Mouse (Mus musculus) 416B (cell line): ENCODE data around the gene Eno2.

Experiments
- DNase-seq: peaks from one replicate; pipeline ENCODE4 v3.0.0; 2011; ENCODE audit warnings: low read depth

The Eno2 gene

DNA sequence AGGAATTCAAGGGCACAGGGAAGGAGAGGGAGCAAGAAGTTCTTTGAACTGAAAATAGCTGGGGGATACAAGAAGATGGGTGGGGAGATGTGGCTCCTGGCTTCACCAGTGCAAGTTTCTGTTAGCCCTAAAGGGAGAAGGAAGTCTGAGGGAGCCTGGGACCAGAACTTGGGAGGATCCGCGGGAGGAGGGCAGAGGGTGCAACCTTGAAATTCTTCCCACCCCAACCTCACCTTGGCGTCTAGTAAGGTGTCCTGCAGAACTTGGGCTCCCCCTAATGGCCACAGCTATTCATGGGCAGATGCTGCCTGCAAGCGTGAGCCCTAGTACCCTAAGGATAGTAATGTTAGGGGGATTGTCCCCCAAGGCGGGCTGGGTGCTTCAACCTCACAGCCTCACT is 10.2 kb downstream of the Eno2 start:
- DNase-seq = peak; percentile 97

- DNase-seq = no peak
These were observed 10.6 kb downstream of the Eno2 start for GRCm38 (mm10) chr6:124758849-124759232.

- DNase-seq = peak; percentile 56
These were observed 11.3 kb downstream of the Eno2 start for GRCm38 (mm10) chr6:124757909-124758848.

DNA sequence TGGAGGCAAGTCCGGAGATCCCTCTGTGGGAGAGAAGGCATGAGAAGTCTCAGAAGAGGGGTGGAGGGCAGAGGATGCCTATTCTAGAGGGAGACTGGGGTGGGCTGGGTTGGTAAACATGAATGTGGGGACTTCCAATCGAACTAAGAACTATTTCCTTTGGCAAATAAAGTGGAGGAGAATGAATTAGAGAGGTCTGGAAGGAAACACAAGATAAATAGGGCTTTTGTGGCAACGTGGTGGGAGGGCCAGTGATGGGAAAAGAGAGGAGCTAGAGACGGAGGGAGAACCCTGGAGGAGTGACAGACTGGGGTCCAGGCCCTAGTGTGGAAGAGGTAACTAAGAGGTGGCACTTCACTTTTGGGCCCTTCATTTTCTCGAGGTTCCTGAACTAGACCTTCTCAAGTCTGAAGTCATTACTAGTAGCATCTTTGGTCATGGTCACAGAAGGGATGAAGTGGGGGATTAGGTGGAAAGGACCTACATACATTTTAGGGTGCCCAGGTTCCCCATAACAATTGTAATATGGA is 12.1 kb downstream of the Eno2 start:
- peak; percentile 36 for DNase-seq

DNA sequence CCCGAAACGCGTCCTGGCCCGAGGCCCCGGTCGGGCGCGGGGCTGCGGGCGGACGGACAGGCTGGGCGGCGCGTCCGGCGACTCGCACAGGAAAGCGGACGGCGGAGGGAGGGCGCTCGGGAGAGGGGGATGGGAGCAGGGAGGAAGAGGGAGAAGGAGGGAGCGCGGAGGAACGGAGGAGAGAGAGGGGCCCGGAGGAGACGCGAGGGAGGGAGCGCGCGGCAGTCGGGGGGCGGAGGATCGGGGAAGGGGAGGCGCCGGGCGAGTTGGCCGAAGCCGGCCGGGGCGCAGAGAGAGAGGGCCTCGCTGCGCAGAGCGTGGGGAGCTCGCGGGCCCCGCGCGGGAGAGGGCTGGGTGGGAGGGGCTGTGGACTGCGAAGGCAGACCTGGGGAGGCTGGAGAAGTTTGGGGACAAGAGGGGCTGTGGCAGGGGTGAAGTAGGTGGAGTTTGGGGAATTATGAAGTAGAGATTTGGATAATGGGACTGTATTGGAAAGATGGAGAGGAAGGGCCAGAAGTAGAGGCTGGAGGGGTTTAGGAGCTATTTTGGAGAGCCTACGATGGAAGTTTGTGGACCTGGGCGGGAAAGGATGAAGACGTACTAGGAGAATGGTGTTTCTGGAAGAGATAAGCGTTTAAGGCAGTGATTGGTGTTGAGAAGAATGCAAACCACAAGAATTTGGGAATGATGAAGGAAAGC is 12.7 kb downstream of the Eno2 start:
- DNase-seq = peak; percentile 72

DNA sequence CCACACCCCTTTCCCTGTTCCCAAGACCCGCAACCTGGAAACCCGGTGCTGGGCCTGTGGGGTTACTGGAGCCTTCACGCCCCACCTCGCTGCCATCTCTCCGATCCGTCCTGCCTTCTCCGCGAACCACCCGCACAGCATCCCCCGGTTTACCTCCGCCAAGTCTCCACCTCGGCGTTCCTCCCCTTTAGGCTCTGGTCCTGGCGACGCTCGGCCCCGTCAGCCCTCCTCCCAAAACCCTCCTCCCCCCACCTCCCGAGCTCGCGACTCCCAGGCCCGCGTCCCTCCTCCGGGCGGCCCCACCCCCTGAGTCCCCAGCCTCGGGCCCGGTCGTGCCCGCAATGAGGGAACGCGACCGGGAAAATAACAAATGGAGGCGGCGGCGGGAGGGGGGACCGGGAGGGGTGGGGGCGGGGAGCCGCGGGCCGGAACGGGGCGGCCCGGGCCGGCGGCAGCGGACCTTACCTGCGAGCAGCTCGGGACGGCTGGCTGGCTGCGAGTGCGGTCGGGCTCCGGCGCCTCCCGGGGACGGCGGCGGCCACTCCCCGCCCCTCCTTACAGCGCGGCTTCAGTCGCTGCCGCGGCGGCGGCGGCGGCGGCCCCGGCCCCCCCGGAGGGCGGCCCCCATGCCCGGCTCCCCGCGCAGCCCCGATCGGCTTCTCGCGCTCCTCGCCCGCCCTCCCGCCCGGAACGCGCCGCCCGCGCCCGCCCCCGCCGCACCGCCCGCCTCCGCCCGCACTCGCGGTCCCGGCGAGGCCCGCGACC is 13.5 kb downstream of the Eno2 start, which contains the start of the genes Gm45234 and Atn1:
Gene Gm45234 (minus strand): TSS at position 191 of the 765 bp plus-strand sequence.
Gene Atn1 (minus strand): TSS at position 694 of the 765 bp plus-strand sequence.
- peak; percentile 66 for DNase-seq

GRCm38 (mm10) chr6:124755306-124755705 is 14.2 kb downstream of the Eno2 start:
- no peak for DNase-seq

GRCm38 (mm10) chr6:124753861-124754260 is 15.6 kb downstream of the Eno2 start:
- peak; percentile 21 for DNase-seq

GRCm38 (mm10) chr6:124750405-124750804 is 19.1 kb downstream of the Eno2 start:
- DNase-seq = no peak

GRCm38 (mm10) chr6:124746654-124747632 is 22.5 kb downstream of the Eno2 start:
- no peak for DNase-seq

DNA sequence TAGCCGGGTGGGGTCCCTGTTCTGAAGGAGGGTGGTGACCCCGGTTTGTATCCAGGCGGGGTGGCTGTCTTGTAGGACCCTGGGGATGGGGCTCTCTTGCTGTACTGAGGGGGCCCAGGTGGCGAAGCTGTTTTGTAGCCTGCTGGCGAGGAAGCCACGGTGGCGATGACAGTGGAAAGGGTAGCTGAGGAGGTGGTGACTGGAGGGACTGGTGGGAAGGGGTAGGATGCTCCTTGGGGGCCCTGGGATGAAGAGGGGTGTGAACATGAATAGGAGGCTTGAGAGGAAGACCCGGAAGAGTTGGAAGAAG is 23.2 kb downstream of the Eno2 start:
- DNase-seq = no peak

GRCm38 (mm10) chr6:124745490-124746295 is 23.8 kb downstream of the Eno2 start:
- peak; percentile 95 for DNase-seq

DNA sequence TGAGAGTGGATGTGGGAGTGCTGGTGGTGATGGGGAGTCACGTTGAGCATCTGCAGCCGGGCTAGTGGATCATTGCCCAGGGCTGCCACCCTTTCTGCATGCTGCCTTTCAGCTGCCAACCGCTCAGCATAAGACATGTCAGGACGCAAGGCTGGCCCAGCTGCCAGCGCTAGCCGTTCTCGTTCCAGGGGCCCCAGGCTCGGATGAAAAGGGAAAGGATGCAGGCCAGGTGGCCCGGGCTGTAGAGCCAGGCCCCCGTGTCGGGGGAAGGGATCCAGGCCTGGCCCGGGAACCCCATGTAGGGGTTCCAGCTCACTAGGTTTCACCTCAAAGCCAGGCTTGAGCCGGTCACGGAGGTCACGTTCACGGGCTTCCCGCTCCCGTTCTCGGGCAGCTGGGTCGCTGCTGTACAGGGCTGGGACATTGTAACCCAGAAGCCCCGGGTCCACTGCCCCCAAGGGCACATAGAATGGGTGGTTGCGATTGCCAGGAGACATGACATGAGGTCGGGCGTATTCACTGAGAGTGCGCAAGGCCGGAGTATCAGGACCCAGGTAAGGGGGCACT is 24.6 kb downstream of the Eno2 start:
- DNase-seq = no peak

GRCm38 (mm10) chr6:124743647-124744046 is 25.8 kb downstream of the Eno2 start:
- no peak for DNase-seq

- no peak for DNase-seq
These were observed 26.5 kb downstream of the Eno2 start for GRCm38 (mm10) chr6:124742839-124743514.

DNA sequence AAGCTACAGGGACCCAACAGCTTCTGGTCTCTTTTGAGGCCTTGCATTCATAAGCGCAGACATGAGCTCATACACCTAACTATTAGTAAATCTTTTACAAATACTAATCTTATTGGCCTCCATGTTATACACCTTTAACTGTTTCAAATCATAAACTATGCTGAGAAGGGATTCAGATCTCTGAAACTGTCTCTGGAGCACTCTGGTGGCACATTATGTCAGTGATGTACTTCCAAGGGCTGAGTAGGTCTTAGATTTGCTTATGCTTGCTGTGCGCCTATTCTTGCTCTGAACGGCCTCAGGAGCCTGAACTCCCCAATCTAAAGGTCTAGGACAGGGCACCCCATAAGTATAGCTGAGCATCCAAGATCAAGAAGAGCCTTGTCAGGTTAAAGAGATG is 27.6 kb downstream of the Eno2 start:
- DNase-seq = no peak

DNA sequence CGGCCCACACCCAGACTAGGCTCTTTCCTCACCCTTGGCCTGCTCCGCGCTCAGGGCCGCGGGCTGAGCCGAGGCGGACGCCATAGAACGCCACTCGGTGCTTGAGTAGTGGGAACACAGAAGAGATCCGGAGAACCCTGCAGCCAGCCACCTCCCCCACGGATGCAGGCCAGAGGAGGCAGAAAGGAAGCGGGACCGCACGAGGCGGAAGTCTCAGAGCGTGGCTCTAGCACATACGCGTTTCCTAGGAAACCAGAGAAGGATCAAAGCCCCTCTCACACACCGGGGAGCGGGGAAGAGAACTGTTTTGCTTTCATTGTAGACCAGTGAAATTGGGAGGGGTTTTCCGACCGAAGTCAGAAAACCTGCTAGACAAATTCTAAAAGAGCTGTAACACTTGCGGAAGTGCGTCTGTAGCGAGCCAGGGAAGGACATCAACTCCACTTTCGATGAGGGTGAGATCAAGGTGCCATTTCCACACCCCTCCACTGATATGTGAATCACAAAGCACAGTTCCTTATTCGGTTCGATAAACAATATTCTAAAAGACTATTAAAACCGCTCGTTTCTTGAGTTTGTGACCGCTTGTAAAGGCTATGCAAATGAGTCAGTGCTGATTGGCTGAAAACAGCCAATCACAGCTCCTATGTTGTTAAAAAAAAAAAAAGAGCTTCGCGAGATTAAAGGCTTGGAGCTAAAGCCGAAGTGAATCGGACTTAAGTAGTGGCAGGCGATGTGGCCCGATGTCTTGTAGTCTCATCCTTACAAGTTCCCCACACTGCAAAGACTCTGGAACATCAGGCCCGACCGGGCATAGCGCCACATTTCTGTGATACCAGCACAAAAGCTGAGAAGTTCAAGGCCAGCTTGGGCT is 28.3 kb downstream of the Eno2 start, which contains the start of gene Grcc10:
Gene Grcc10 (minus strand): TSS at position 487 of the 874 bp plus-strand sequence.
- peak; percentile 99 for DNase-seq
